Mouse (Mus musculus) layer of hippocampus, adult 18-20 months (tissue): Measurements from ENCODE around the gene Crnkl1. TPM values are rescaled to one million over a fixed set of nuclear protein-coding genes. Genes with fewer than 3 reads are reported as not detected.

ENCODE experiments used
- DNase-seq, 2 experiments: peaks; one replicate each; pipeline ENCODE4 v3.0.0; 2022; ENCODE audit warnings: low spot score in 2 of 2
- microRNA-seq, 2 experiments: library from miRNA; unstranded; fragments of <30 nt; microRNA quantifications; one replicate each; pipeline ENCODE4 v1.2.0; 2021
- total RNA-seq, 2 experiments: library from RNA; stranded (reverse); gene quantifications; 2 replicates each; pipeline ENCODE4 v1.2.3; 2021

The Crnkl1 gene
- total RNA-seq, 2 experiments from 2014 or later, result 23.1 to 23.2 TPM

- DNase-seq, result no peak
Measured at GRCm38 (mm10) chr2:145877191-145877590, 57.6 kb downstream of the Crnkl1 start.

- no peak for DNase-seq
Measured at GRCm38 (mm10) chr2:145874879-145875482, 59.8 kb downstream of the Crnkl1 start.

GRCm38 (mm10) chr2:145873953-145874352, 60.9 kb downstream of the Crnkl1 start:
- no peak for DNase-seq

GRCm38 (mm10) chr2:145872099-145872498, 62.7 kb downstream of the Crnkl1 start:
- no peak for DNase-seq

- peak in 1 of 2 experiments; percentile 35 for DNase-seq
Measured at GRCm38 (mm10) chr2:145871308-145871707, 63.5 kb downstream of the Crnkl1 start.

Small RNA genes within 50 kb of the gene (microRNA-seq; reads per million reads assigned to microRNA genes)
- 0 reads per million in 2 experiments for gene Gm25026

Other genes with a start within 250 kb of the Crnkl1 start
- 10 to 100 TPM; 66.3 to 68.5 TPM for gene Naa20, start 32.9 kb downstream of the Crnkl1 start, total RNA-seq
- 1 to 10 TPM; 3.4 to 3.5 TPM for gene Cfap61, start 230 bp downstream of the Crnkl1 start, total RNA-seq